Mouse (Mus musculus) hindbrain, embryonic 13.5 days (tissue): ENCODE measurements around the gene Scyl2. TPM values are rescaled to one million over a fixed set of nuclear protein-coding genes. Genes with fewer than 3 reads are reported as not detected.
A peak's percentile ranks its signal among the peaks of the same experiment; 100 is the strongest.
"Not testable (repeated sequence)": the region's sequence is repeated elsewhere in the genome, so short reads cannot be mapped to it uniquely, and the experiment has no call there.

Experiments
- ATAC-seq: fragments of 200-750 bp; cut with Nextera tagmentation; 2 replicates; pipeline ENCODE4 v1.8.0; 2017; ENCODE audit warnings: moderate TSS enrichment; ENCODE audit not compliant: low FRiP score
- H3K27ac ChIP-seq: fragments of 300-500 bp; sonication (generic); 2 replicates; pipeline ENCODE4 v1.5.1; 2015; ENCODE audit warnings: inconsistent platforms, mild to moderate bottlenecking, moderate library complexity
- H3K27me3 ChIP-seq: fragments of 300-500 bp; sonication (generic); 2 replicates; pipeline ENCODE4 v1.6.1; 2015; ENCODE audit warnings: mild to moderate bottlenecking, inconsistent platforms
- H3K36me3 ChIP-seq: fragments of 300-500 bp; sonication (generic); 2 replicates; pipeline ENCODE4 v1.6.1; 2015; ENCODE audit warnings: mild to moderate bottlenecking, inconsistent platforms
- H3K4me1 ChIP-seq: fragments of 300-500 bp; sonication (generic); replicated peaks from 2 replicates; pipeline ENCODE4 v1.6.1; 2015; ENCODE audit warnings: inconsistent platforms
- H3K4me2 ChIP-seq: fragments of 300-500 bp; sonication (generic); 2 replicates; pipeline ENCODE4 v1.6.1; 2015; ENCODE audit warnings: inconsistent platforms, mild to moderate bottlenecking, moderate library complexity
- H3K4me3 ChIP-seq: fragments of 300-500 bp; sonication (generic); 2 replicates; pipeline ENCODE4 v1.5.1; 2015; ENCODE audit warnings: mild to moderate bottlenecking, inconsistent platforms
- H3K9ac ChIP-seq: fragments of 300-500 bp; sonication (generic); 2 replicates; pipeline ENCODE4 v1.6.1; 2015; ENCODE audit warnings: mild to moderate bottlenecking, inconsistent platforms
- H3K9me3 ChIP-seq: fragments of 300-500 bp; sonication (generic); 2 replicates; pipeline ENCODE4 v1.6.1; 2016; ENCODE audit warnings: inconsistent platforms
- WGBS: fragments of 180-500 bp; shearing (Covaris S2); methylation state at CpG from one replicate; pipeline ENCODE4 v1.1.7; 2015; 5-methylcytosine and 5-hydroxymethylcytosine counted together
- polyA plus RNA-seq: library from polyadenylated mRNA; unstranded; fragments of >200 nt; fragmentation: Nextera tagmentation; extraction: Ambion mirVana; gene quantifications from 2 replicates; pipeline ENCODE4 v1.2.1, GENCODE M21; 2015

The Scyl2 gene
- polyA plus RNA-seq, 1 experiment from 2014 or later: 9.7 TPM

GRCm38 (mm10) chr10:89697956-89698355 lies 11.9 kb upstream of the Scyl2 start:
- Histone ChIP-seq H3K9ac (no peak overlapping the region), H3K27me3 (no peaks in the 10 kb centered on the region), H3K9me3 (no peaks in the 10 kb centered on the region), H3K36me3 (no peaks in the 10 kb centered on the region), H3K27ac (no peak overlapping the region), H3K4me3 (no peak overlapping the region), H3K4me1 (no peaks in the 10 kb centered on the region), H3K4me2 (no peak overlapping the region)
- no peak for ATAC-seq
- 95% methylated on average over 3 of the region's 3 CpGs for WGBS

- not testable (repeated sequence) for H3K27me3 ChIP-seq, H3K9me3 ChIP-seq, ATAC-seq, H3K4me2 ChIP-seq, H3K4me3 ChIP-seq, H3K36me3 ChIP-seq, H3K9ac ChIP-seq, H3K27ac ChIP-seq, H3K4me1 ChIP-seq
- WGBS: 71% methylated on average over 2 of the region's 2 CpGs
These were observed 10.2 kb upstream of the Scyl2 start for GRCm38 (mm10) chr10:89696270-89696669.

GRCm38 (mm10) chr10:89695194-89695911 lies 9.3 kb upstream of the Scyl2 start:
- 87% methylated on average over 20 of the region's 20 CpGs for WGBS
- no peaks in the 10 kb centered on the region for H3K4me1 ChIP-seq
- no peak for ATAC-seq

GRCm38 (mm10) chr10:89690021-89690420 lies 3.9 kb upstream of the Scyl2 start:
- Histone ChIP-seq H3K4me3 (no peak overlapping the region), H3K9ac (no peak overlapping the region), H3K4me2 (no peak overlapping the region), H3K4me1 (peaks cover 11% of the 10 kb centered on the region), H3K36me3 (no peaks in the 10 kb centered on the region; the same call in 1 of the 2 replicates), H3K27me3 (0 out of 2 replicates have a peak, but pooled peaks cover 3% of the 10 kb centered on the region), H3K27ac (no peak overlapping the region), H3K9me3 (no peaks in the 10 kb centered on the region)
- ATAC-seq: no peak
- 71% methylated on average over 8 of the region's 8 CpGs for WGBS

More at GRCm38 (mm10) chr10:89695194-89695911, 9.3 kb upstream of the Scyl2 start:
- H3K27me3 ChIP-seq: no peaks in the 10 kb centered on the region
- H3K27ac ChIP-seq: no peak overlapping the region
- no peak overlapping the region for H3K4me2 ChIP-seq
- no peaks in the 10 kb centered on the region for H3K36me3 ChIP-seq
- H3K9me3 ChIP-seq: no peaks in the 10 kb centered on the region
- no peak overlapping the region for H3K4me3 ChIP-seq
- H3K9ac ChIP-seq: no peak overlapping the region

GRCm38 (mm10) chr10:89687455-89687854 lies 1.4 kb upstream of the Scyl2 start:
- Histone ChIP-seq H3K4me3 (no peak overlapping the region), H3K27me3 (0 out of 2 replicates have a peak, but pooled peaks cover 3% of the 10 kb centered on the region), H3K27ac (no peak overlapping the region), H3K4me1 (peaks cover 32% of the 10 kb centered on the region), H3K4me2 (no peak overlapping the region), H3K9ac (no peak overlapping the region), H3K9me3 (no peaks in the 10 kb centered on the region), H3K36me3 (peaks cover 9% of the 10 kb centered on the region; the same call in 1 of the 2 replicates)
- ATAC-seq: no peak
- WGBS: 89% methylated on average over 2 of the region's 2 CpGs

- peaks cover 9% of the 10 kb centered on the region; the same call in 1 of the 2 replicates for H3K36me3 ChIP-seq
These were observed 520 bp downstream of the Scyl2 start for GRCm38 (mm10) chr10:89685391-89686138.

GRCm38 (mm10) chr10:89682961-89683360 lies 3.1 kb downstream of the Scyl2 start:
- H3K27ac ChIP-seq: no peak overlapping the region
- no peak overlapping the region for H3K4me2 ChIP-seq
- peaks cover 10% of the 10 kb centered on the region for H3K36me3 ChIP-seq
- H3K4me1 ChIP-seq: peaks cover 32% of the 10 kb centered on the region
- H3K9me3 ChIP-seq: no peaks in the 10 kb centered on the region
- 77% methylated on average over 10 of the region's 10 CpGs for WGBS
- no peaks in the 10 kb centered on the region for H3K27me3 ChIP-seq
- no peak overlapping the region for H3K9ac ChIP-seq
- H3K4me3 ChIP-seq: no peak overlapping the region
- ATAC-seq: no peak

More at GRCm38 (mm10) chr10:89685391-89686138, 520 bp downstream of the Scyl2 start:
- peak overlapping the region; percentile 96 for H3K9ac ChIP-seq
- peak overlapping the region; percentile 99 for H3K4me3 ChIP-seq
- H3K9me3 ChIP-seq: no peaks in the 10 kb centered on the region
- peak overlapping the region; percentile 87 for H3K27ac ChIP-seq
- 1% methylated on average over 51 of the region's 51 CpGs for WGBS
- peak; percentile 85 for ATAC-seq
- 0 out of 2 replicates have a peak, but pooled peaks cover 3% of the 10 kb centered on the region for H3K27me3 ChIP-seq
- H3K4me2 ChIP-seq: peak overlapping the region; percentile 80
- peaks cover 32% of the 10 kb centered on the region for H3K4me1 ChIP-seq

- Histone ChIP-seq H3K4me1 (peaks cover 32% of the 10 kb centered on the region), H3K36me3 (peaks cover 12% of the 10 kb centered on the region), H3K4me3 (no peak overlapping the region), H3K27ac (no peak overlapping the region), H3K9ac (no peak overlapping the region), H3K9me3 (no peaks in the 10 kb centered on the region), H3K27me3 (no peaks in the 10 kb centered on the region), H3K4me2 (no peak overlapping the region)
- ATAC-seq: no peak
- WGBS: 76% methylated on average over 1 of the region's 1 CpGs
These were observed 3.9 kb downstream of the Scyl2 start for GRCm38 (mm10) chr10:89682157-89682556.

- H3K4me3 ChIP-seq: no peak overlapping the region
- no peaks in the 10 kb centered on the region for H3K27me3 ChIP-seq
- no peaks in the 10 kb centered on the region for H3K9me3 ChIP-seq
- no peak overlapping the region for H3K27ac ChIP-seq
- H3K9ac ChIP-seq: no peak overlapping the region
- 96% methylated on average over 4 of the region's 4 CpGs for WGBS
- no peak for ATAC-seq
- no peak overlapping the region for H3K4me2 ChIP-seq
- H3K36me3 ChIP-seq: peaks cover 12% of the 10 kb centered on the region
- H3K4me1 ChIP-seq: peaks cover 31% of the 10 kb centered on the region
These were observed 4.4 kb downstream of the Scyl2 start for GRCm38 (mm10) chr10:89681706-89682105.

- no peaks in the 10 kb centered on the region for H3K9me3 ChIP-seq
- H3K9ac ChIP-seq: no peak overlapping the region
- H3K4me1 ChIP-seq: peaks cover 30% of the 10 kb centered on the region
- H3K4me3 ChIP-seq: no peak overlapping the region
- no peak overlapping the region for H3K27ac ChIP-seq
- peaks cover 12% of the 10 kb centered on the region for H3K36me3 ChIP-seq
- ATAC-seq: no peak
- WGBS: 93% methylated on average over 3 of the region's 3 CpGs
- H3K4me2 ChIP-seq: no peak overlapping the region
- H3K27me3 ChIP-seq: no peaks in the 10 kb centered on the region
These were observed 5.6 kb downstream of the Scyl2 start for GRCm38 (mm10) chr10:89680517-89680916.

GRCm38 (mm10) chr10:89679448-89679847 lies 6.6 kb downstream of the Scyl2 start:
- H3K27me3 ChIP-seq: no peaks in the 10 kb centered on the region
- no peak overlapping the region for H3K4me2 ChIP-seq
- H3K9me3 ChIP-seq: no peaks in the 10 kb centered on the region
- H3K4me3 ChIP-seq: no peak overlapping the region
- no peak for ATAC-seq
- peaks cover 21% of the 10 kb centered on the region for H3K4me1 ChIP-seq
- H3K9ac ChIP-seq: no peak overlapping the region
- no peak overlapping the region for H3K27ac ChIP-seq
- peaks cover 12% of the 10 kb centered on the region for H3K36me3 ChIP-seq
- WGBS: 92% methylated on average over 1 of the region's 1 CpGs

GRCm38 (mm10) chr10:89678054-89678453 lies 8.0 kb downstream of the Scyl2 start:
- H3K4me1 ChIP-seq: peaks cover 7% of the 10 kb centered on the region; the same call in 1 of the 2 replicates
- no peaks in the 10 kb centered on the region for H3K27me3 ChIP-seq
- 94% methylated on average over 4 of the region's 4 CpGs for WGBS
- no peaks in the 10 kb centered on the region for H3K9me3 ChIP-seq
- no peak for ATAC-seq
- H3K36me3 ChIP-seq: peaks cover 6% of the 10 kb centered on the region
- no peak overlapping the region for H3K4me3 ChIP-seq
- H3K9ac ChIP-seq: no peak overlapping the region
- no peak overlapping the region for H3K4me2 ChIP-seq
- no peak overlapping the region for H3K27ac ChIP-seq
